Mouse (Mus musculus): ENCODE data around the gene Mutyh. TPM values are rescaled to one million over a fixed set of nuclear protein-coding genes. Genes with fewer than 3 reads are reported as not detected.

Mutyh gene
- polyA plus RNA-seq, 1 experiment from 2014 or later: 12.3 TPM

DNA sequence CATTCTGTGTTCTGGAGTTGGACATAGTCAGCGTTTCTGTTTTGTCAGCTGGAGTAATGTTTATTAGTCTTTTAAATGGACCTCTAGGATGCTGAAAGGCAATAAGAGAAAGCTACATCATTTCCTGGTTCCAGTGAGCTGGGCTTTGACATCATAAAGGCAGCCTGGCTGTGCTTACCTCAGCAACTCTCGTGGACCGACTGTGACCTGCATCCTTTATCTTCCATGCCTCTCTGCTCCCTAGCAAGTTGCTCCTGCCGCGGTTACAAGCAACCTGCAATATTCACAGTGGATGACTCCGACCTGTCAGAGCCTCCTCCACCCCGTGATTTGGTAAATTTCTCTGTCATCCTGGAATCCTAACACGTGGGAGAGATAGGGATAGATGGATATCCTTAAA is 54.5 kb downstream of the Mutyh start:
- no peaks in the 10 kb centered on the region for H3K4me1 ChIP-seq (replicated peaks; ENCODE audit: control insufficient read depth, insufficient read depth, low read length)
- 59% methylated on average over 8 of the region's 8 CpGs for WGBS
- H3K4me2 ChIP-seq (ENCODE audit: low read length): no peak overlapping the region
- no peaks in the 10 kb centered on the region for H3K27me3 ChIP-seq (replicated peaks; ENCODE audit: control insufficient read depth, insufficient read depth, low read length)
- no peak overlapping the region for H3K4me3 ChIP-seq (ENCODE audit: low read depth, low read length)
- H3K36me3 ChIP-seq (ENCODE audit: control insufficient read depth, insufficient read depth, low read length): no peaks in the 10 kb centered on the region
- DNase-seq (ENCODE audit: low spot score) (no peak), ATAC-seq (replicated peaks; ENCODE audit: low FRiP score, low TSS enrichment, low read depth) (no peak)
- H3K9me3 ChIP-seq (ENCODE audit: control insufficient read depth, low read length): no peaks in the 10 kb centered on the region
- no peak overlapping the region for H3K9ac ChIP-seq (ENCODE audit: low read length)
- no peak overlapping the region for H3K27ac ChIP-seq (ENCODE audit: low read depth)

Other genes starting within 250 kb of the Mutyh start
- 3.8 and 4.1 TPM in 2 replicates for gene Ccdc17, start 211.1 kb upstream of the Mutyh start, polyA plus RNA-seq (2014; fragmentation: Nextera tagmentation; extraction: Ambion mirVana)
- gene Nasp, start 179.8 kb upstream of the Mutyh start, polyA plus RNA-seq (2014; fragmentation: Nextera tagmentation; extraction: Ambion mirVana): 146 and 154 TPM in 2 replicates
- 764 and 800 TPM in 2 replicates for gene Akr1a1, start 156.0 kb upstream of the Mutyh start, polyA plus RNA-seq (2014; fragmentation: Nextera tagmentation; extraction: Ambion mirVana)
- 1,268 and 1,288 TPM in 2 replicates for gene Prdx1, start 122.2 kb upstream of the Mutyh start, polyA plus RNA-seq (2014; fragmentation: Nextera tagmentation; extraction: Ambion mirVana)
- gene Mmachc, start 99.3 kb upstream of the Mutyh start, polyA plus RNA-seq (2014; fragmentation: Nextera tagmentation; extraction: Ambion mirVana): 12.9 and 17.6 TPM in 2 replicates
- gene Ccdc163, start 99.2 kb upstream of the Mutyh start, polyA plus RNA-seq (2014; fragmentation: Nextera tagmentation; extraction: Ambion mirVana): 35.9 and 42.5 TPM in 2 replicates
- gene Tesk2, start 86.8 kb upstream of the Mutyh start, polyA plus RNA-seq (2014; fragmentation: Nextera tagmentation; extraction: Ambion mirVana): 8.3 TPM in 2 replicates
- 31.7 and 34.7 TPM in 2 replicates for gene Toe1, start 83 bp upstream of the Mutyh start, polyA plus RNA-seq (2014; fragmentation: Nextera tagmentation; extraction: Ambion mirVana)
- gene Hpdl, start 14.0 kb downstream of the Mutyh start, polyA plus RNA-seq (2014; fragmentation: Nextera tagmentation; extraction: Ambion mirVana): 1.3 and 1.7 TPM in 2 replicates
- 1.0 and 1.4 TPM in 2 replicates for gene Zswim5, start 69.7 kb downstream of the Mutyh start, polyA plus RNA-seq (2014; fragmentation: Nextera tagmentation; extraction: Ambion mirVana)
- gene Urod, start 186.7 kb downstream of the Mutyh start, polyA plus RNA-seq (2014; fragmentation: Nextera tagmentation; extraction: Ambion mirVana): 64.8 and 75.7 TPM in 2 replicates
- 7.2 and 9.4 TPM in 2 replicates for gene Hectd3, start 187.6 kb downstream of the Mutyh start, polyA plus RNA-seq (2014; fragmentation: Nextera tagmentation; extraction: Ambion mirVana)
- gene Eif2b3, start 211.7 kb downstream of the Mutyh start, polyA plus RNA-seq (2014; fragmentation: Nextera tagmentation; extraction: Ambion mirVana): 41.2 and 48.0 TPM in 2 replicates

All from intestine, embryonic 14.5 days (tissue).